Mouse (Mus musculus) subcutaneous adipose tissue, adult 2 months (tissue): ENCODE measurements around the gene Myl6. TPM values are rescaled to one million over a fixed set of nuclear protein-coding genes. Genes with fewer than 3 reads are reported as not detected.

Experiments
- polyA plus RNA-seq: library from polyadenylated mRNA; depleted of rRNA; stranded (reverse); fragments of >200 nt; gene quantifications from 2 replicates; pipeline ENCODE4 v1.2.3, GENCODE M21; 2012; ENCODE audit warnings: low replicate concordance; rRNA removed

Myl6 gene
- polyA plus RNA-seq: 1,396 and 2,043 TPM in 2 replicates

GRCm38 (mm10) chr10:128493695-128494666 is at the start of gene Myl6:
Gene Myl6, minus strand, starts transcription at chr10:128494145.

GRCm38 (mm10) chr10:128525671-128526308 is 31.8 kb upstream of the Myl6 start, which contains the start of gene Esyt1:
Gene Esyt1, minus strand, starts transcription at chr10:128525871.

GRCm38 (mm10) chr10:128498590-128498989 is 4.6 kb upstream of the Myl6 start, which contains the start of gene Myl6b:
Gene Myl6b, minus strand, starts transcription at chr10:128498685.

GRCm38 (mm10) chr10:128458719-128459408 is 35.1 kb downstream of the Myl6 start, which contains the start of gene Smarcc2:
Gene Smarcc2, plus strand, starts transcription at chr10:128459248.

Other genes starting within 250 kb of the Myl6 start
- 0.20 and 0.22 TPM in 2 replicates for gene Apon, start 240.0 kb downstream of the Myl6 start, polyA plus RNA-seq
- 0.09 and 0.77 TPM in 2 replicates for gene Apof, start 225.5 kb downstream of the Myl6 start, polyA plus RNA-seq
- gene Stat2, start 223.6 kb downstream of the Myl6 start, polyA plus RNA-seq: 29.1 and 44.5 TPM in 2 replicates
- not detected in 2 replicates for gene Il23a, start 195.4 kb downstream of the Myl6 start, polyA plus RNA-seq
- 22.6 and 30.2 TPM in 2 replicates for gene Pan2, start 190.8 kb downstream of the Myl6 start, polyA plus RNA-seq
- gene Cnpy2, start 171.7 kb downstream of the Myl6 start, polyA plus RNA-seq: 75.9 and 121 TPM in 2 replicates
- 436 and 554 TPM in 2 replicates for gene Cs, start 156.4 kb downstream of the Myl6 start, polyA plus RNA-seq
- 65.7 and 66.7 TPM in 2 replicates for gene Coq10a, start 125.1 kb downstream of the Myl6 start, polyA plus RNA-seq
- 34.1 and 47.9 TPM in 2 replicates for gene Ankrd52, start 117.0 kb downstream of the Myl6 start, polyA plus RNA-seq
- gene Slc39a5, start 92.9 kb downstream of the Myl6 start, polyA plus RNA-seq: not detected in 2 replicates
- gene Nabp2, start 82.7 kb downstream of the Myl6 start, polyA plus RNA-seq: 32.5 and 44.3 TPM in 2 replicates
- 30.7 and 33.1 TPM in 2 replicates for gene Rnf41, start 82.5 kb downstream of the Myl6 start, polyA plus RNA-seq
- gene Smarcc2, start 34.9 kb downstream of the Myl6 start, polyA plus RNA-seq: 130 and 132 TPM in 2 replicates
- 7.8 and 14.7 TPM in 2 replicates for gene Myl6b, start 4.5 kb upstream of the Myl6 start, polyA plus RNA-seq
- 154 and 249 TPM in 2 replicates for gene Esyt1, start 31.7 kb upstream of the Myl6 start, polyA plus RNA-seq
- 8.9 and 14.0 TPM in 2 replicates for gene Zc3h10, start 53.6 kb upstream of the Myl6 start, polyA plus RNA-seq
- gene Rpl41, start 55.2 kb upstream of the Myl6 start, polyA plus RNA-seq: 1,421 and 2,770 TPM in 2 replicates
- 20.3 and 36.9 TPM in 2 replicates for gene Pa2g4, start 71.8 kb upstream of the Myl6 start, polyA plus RNA-seq
- 1.4 and 11.3 TPM in 2 replicates for gene Erbb3, start 95.5 kb upstream of the Myl6 start, polyA plus RNA-seq
- 414 and 1,367 TPM in 2 replicates for gene Rps26, start 132.6 kb upstream of the Myl6 start, polyA plus RNA-seq
- gene Ikzf4, start 151.8 kb upstream of the Myl6 start, polyA plus RNA-seq: 0.50 and 4.4 TPM in 2 replicates
- 19.1 and 20.1 TPM in 2 replicates for gene Suox, start 179.9 kb upstream of the Myl6 start, polyA plus RNA-seq
- gene Rab5b, start 202.1 kb upstream of the Myl6 start, polyA plus RNA-seq: 105 and 117 TPM in 2 replicates
- gene Pmel, start 210.1 kb upstream of the Myl6 start, polyA plus RNA-seq: 1.7 and 1.8 TPM in 2 replicates
- gene Cdk2, start 210.9 kb upstream of the Myl6 start, polyA plus RNA-seq: 28.8 and 36.7 TPM in 2 replicates